Mouse (Mus musculus): ENCODE measurements around the gene Nkx2-1.

Nkx2-1 gene

GRCm38 (mm10) chr12:56522191-56522590, 14.5 kb downstream of the Nkx2-1 start:
- peak; percentile 38 for DNase-seq (ENCODE audit: extremely low spot score, low spot score)

- DNase-seq (ENCODE audit: extremely low spot score, low spot score), result peak; percentile 74
Measured at GRCm38 (mm10) chr12:56521106-56521840, 15.4 kb downstream of the Nkx2-1 start.

GRCm38 (mm10) chr12:56520396-56521105, 16.2 kb downstream of the Nkx2-1 start:
- DNase-seq (ENCODE audit: extremely low spot score, low spot score), result no peak

- DNase-seq (ENCODE audit: extremely low spot score, low spot score), result peak; percentile 64
Measured at GRCm38 (mm10) chr12:56519738-56520191, 16.9 kb downstream of the Nkx2-1 start.

DNA sequence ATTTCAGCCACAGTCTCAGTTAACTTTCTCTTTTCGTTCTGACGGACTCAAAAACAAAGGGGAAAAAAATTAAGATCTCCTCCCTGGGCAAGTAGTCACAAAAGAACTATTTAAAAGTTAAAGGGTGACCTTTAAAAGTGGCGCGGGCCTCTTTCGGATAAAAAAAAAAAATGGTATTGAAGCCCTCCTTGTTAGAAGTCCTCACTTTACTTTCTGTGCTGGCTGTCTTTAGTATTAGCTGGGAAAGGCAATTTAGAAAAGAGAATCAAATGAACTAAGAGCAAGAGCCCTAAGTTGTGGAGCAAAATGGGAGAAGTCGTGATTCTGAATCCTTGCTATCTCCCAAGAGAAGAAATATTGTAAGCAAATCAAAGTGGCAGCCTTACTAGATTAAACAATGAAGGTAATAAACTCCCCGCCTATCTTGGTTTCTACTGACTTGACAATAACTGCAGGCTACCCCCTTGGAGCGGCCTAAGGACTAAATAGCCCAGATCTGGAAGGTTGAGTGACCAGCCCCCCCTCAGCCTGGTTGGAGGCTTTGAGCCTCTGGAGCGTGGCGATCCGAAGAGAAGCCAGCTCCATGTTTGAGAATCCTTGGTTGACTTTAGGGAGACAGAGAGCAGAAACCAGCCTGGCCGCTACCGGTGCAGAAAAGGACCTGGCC, 17.5 kb downstream of the Nkx2-1 start:
- no peak for DNase-seq (ENCODE audit: extremely low spot score, low spot score)

- no peak for DNase-seq (ENCODE audit: extremely low spot score, low spot score)
Measured at GRCm38 (mm10) chr12:56518221-56518620, 18.5 kb downstream of the Nkx2-1 start.

GRCm38 (mm10) chr12:56514831-56515230, 21.9 kb downstream of the Nkx2-1 start:
- no peak for DNase-seq (ENCODE audit: extremely low spot score, low spot score)

GRCm38 (mm10) chr12:56508413-56508812, 28.3 kb downstream of the Nkx2-1 start:
- no peak for DNase-seq (ENCODE audit: extremely low spot score, low spot score)

- DNase-seq (ENCODE audit: extremely low spot score, low spot score), result no peak
Measured at GRCm38 (mm10) chr12:56487046-56487445, 49.7 kb downstream of the Nkx2-1 start.

- no peak for DNase-seq (ENCODE audit: extremely low spot score, low spot score)
Measured at GRCm38 (mm10) chr12:56482606-56483005, 54.1 kb downstream of the Nkx2-1 start.

All from neural tube, embryonic 10.5 days (tissue).